8 mouse cellular contexts compared by ENCODE assay signal in genomic region chr10:96333224-96333623, GRCm38 (mm10).
A peak's percentile ranks its signal among the peaks of the same experiment; 100 is the strongest.
DNase-seq lines count a peak whose midpoint lies in the region; ATAC-seq and TF ChIP-seq lines count a peak whose summit lies in the region.

No protein-coding gene starts in this region.

- H3K4me2 ChIP-seq in stomach, postnatal 0 days (replicated peaks; ENCODE audit: low read depth) = no peak overlapping the region

- ATAC-seq in stomach, postnatal 0 days (ENCODE audit: low FRiP score, low TSS enrichment) = no peak

- no peaks in the 10 kb centered on the region; the same call in none of the 2 replicates for H3K4me1 ChIP-seq in lung, adult 2 months (ENCODE audit: control insufficient read depth, insufficient read depth, low read length)
- no peaks in the 10 kb centered on the region for H3K4me1 ChIP-seq in stomach, postnatal 0 days (replicated peaks; ENCODE audit: control insufficient read depth, insufficient read depth)

- no peak for TF ChIP-seq POLR2A in lung, adult 2 months (IDR thresholded peaks at IDR 0.05; ENCODE audit: borderline replicate concordance, extremely low read depth, low read depth, low read length)

- DNase-seq in gastrocnemius, adult 2 months = peak; percentile 20
- DNase-seq in gastrocnemius, postnatal 10 days = no peak
- peak; percentile 46 for DNase-seq in 416B (ENCODE audit: low read depth)
- DNase-seq in brain, adult 2 months (ENCODE audit: low read depth, low spot score) = peak; percentile 66
- no peak for DNase-seq in lung, adult 2 months
- no peak for DNase-seq in stomach, postnatal 0 days (ENCODE audit: low spot score)
- no peak for DNase-seq in embryo, embryonic 10 days (ENCODE audit: low spot score)
- DNase-seq in gastrocnemius, postnatal 4 days (ENCODE audit: low spot score in 2 of 2) = no peak

- WGBS in lung, adult 2 months = 53% methylated on average over 6 of the region's 6 CpGs
- 65% methylated on average over 6 of the region's 6 CpGs for WGBS in stomach, postnatal 0 days

- no peak for TF ChIP-seq EP300 in stomach, postnatal 0 days (optimal IDR thresholded peaks at IDR 0.05)

- H3K36me3 ChIP-seq in stomach, postnatal 0 days (ENCODE audit: control insufficient read depth, insufficient read depth, low read length) = no peaks in the 10 kb centered on the region

- H3K9ac ChIP-seq in stomach, postnatal 0 days (ENCODE audit: low read length) = no peak overlapping the region

- H3K4me3 ChIP-seq in gastrocnemius, adult 2 months = no peak overlapping the region
- no peak overlapping the region for H3K4me3 ChIP-seq in lung, adult 2 months (replicated peaks; ENCODE audit: extremely low read depth, low read depth, low read length)
- H3K4me3 ChIP-seq in stomach, postnatal 0 days (ENCODE audit: low read depth, low read length) = no peak overlapping the region

- peak; percentile 36 for TF ChIP-seq CTCF in gastrocnemius, adult 2 months (IDR thresholded peaks at IDR 0.05)
- 0 out of 2 replicates have a peak, but pooled peaks have one; percentile 19 for TF ChIP-seq CTCF in lung, adult 2 months (IDR thresholded peaks at IDR 0.05; ENCODE audit: insufficient read depth, low read length)
- TF ChIP-seq CTCF in stomach, postnatal 0 days (IDR thresholded peaks at IDR 0.05; ENCODE audit: low read depth) = peak; percentile 46

- H3K9me3 ChIP-seq in stomach, postnatal 0 days (ENCODE audit: control insufficient read depth, low read length) = no peaks in the 10 kb centered on the region

- intact Hi-C loops in gastrocnemius, adult 2 months (cut with DNase I) = no loop called here

- H3K27ac ChIP-seq in gastrocnemius, adult 2 months = peak overlapping the region; percentile 83
- H3K27ac ChIP-seq in stomach, postnatal 0 days (replicated peaks) = 0 out of 2 replicates have a peak overlapping the region, but pooled peaks have one; percentile 4

- no peaks in the 10 kb centered on the region for H3K27me3 ChIP-seq in stomach, postnatal 0 days (ENCODE audit: control insufficient read depth, insufficient read depth, low read length)

Comparison
In these comparisons a context has a peak if more than half of its experiments do, and no peak if none do; other contexts are left out.
1. DNase-seq: peak in gastrocnemius, adult 2 months (single experiment), 416B (single experiment) and brain, adult 2 months (single experiment); none in gastrocnemius, postnatal 10 days (single experiment), lung, adult 2 months (single experiment), stomach, postnatal 0 days (single experiment), embryo, embryonic 10 days (single experiment) and gastrocnemius, postnatal 4 days (0 of 2).
2. Peak in every context shown above with its lines, with median percentiles within 50 percentile points of each other: CTCF ChIP-seq.